Mouse (Mus musculus): Measurements from ENCODE around the gene Arap1. TPM values are rescaled to one million over a fixed set of nuclear protein-coding genes. Genes with fewer than 3 reads are reported as not detected.

The Arap1 gene
- polyA plus RNA-seq, 1 experiment from 2014 or later = 31.2 TPM

DNA sequence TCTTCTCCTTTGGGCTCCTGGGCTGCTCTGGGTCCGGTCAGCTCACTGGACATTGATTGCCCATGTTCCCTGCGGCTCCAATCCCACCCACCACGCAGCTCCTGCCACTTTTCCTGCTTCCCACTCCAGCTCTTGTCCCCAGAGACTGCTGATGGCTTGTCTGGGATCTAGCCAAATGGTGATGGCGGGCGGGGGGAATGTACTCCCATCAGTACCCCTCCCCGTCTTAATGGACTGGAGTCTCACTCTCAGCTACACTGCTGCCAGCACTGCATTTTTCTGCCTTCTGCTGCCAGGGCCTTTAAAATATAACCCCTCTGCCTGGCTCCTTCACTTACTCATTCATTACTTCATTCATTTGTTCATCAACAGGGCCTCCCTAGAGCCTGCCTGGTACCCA, 76.1 kb downstream of the Arap1 start:
- TF ChIP-seq CTCF (IDR thresholded peaks at IDR 0.05; ENCODE audit: low read depth) = no peak
- no peaks in the 10 kb centered on the region; the same call in 1 of the 2 replicates for H3K27me3 ChIP-seq (replicated peaks; ENCODE audit: control insufficient read depth, insufficient read depth, low read length)
- no peaks in the 10 kb centered on the region for H3K4me1 ChIP-seq (replicated peaks; ENCODE audit: control insufficient read depth, insufficient read depth, low read length)
- H3K9ac ChIP-seq (ENCODE audit: low read depth, low read length) = no peak overlapping the region
- no peaks in the 10 kb centered on the region for H3K9me3 ChIP-seq (ENCODE audit: control insufficient read depth)
- no peaks in the 10 kb centered on the region for H3K36me3 ChIP-seq (ENCODE audit: control insufficient read depth, insufficient read depth)
- H3K4me3 ChIP-seq (ENCODE audit: low read depth, low read length) = no peak overlapping the region
- WGBS = 71% methylated on average over 6 of the region's 6 CpGs
- H3K4me2 ChIP-seq (replicated peaks; ENCODE audit: low read depth) = no peak overlapping the region
- no peak overlapping the region for H3K27ac ChIP-seq (ENCODE audit: low read depth, low read length)
- no peak for ATAC-seq

DNA sequence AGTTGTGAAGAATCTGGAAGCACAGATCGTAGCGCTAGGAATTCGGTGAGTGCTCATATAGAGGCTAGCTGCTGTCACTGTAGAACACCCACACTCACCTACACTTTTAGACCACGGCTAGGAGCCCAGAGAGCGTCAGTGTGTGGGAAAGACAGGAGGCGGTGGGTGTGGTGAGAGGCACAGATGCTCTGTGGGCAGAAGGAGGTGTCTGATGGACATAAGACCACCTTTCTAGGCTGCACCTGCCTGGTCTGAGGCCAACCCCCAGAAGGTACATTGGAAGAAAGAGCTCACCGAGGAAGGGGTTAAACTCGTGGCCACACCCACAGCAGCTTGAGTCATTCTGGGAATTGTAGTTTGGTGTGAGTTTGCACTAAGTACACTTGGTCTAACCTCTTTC, 78.8 kb downstream of the Arap1 start:
- Histone ChIP-seq H3K4me2 (replicated peaks; ENCODE audit: low read depth) (no peak overlapping the region), H3K9ac (ENCODE audit: low read depth, low read length) (no peak overlapping the region), H3K27ac (ENCODE audit: low read depth, low read length) (no peak overlapping the region), H3K27me3 (replicated peaks; ENCODE audit: control insufficient read depth, insufficient read depth, low read length) (no peaks in the 10 kb centered on the region), H3K9me3 (ENCODE audit: control insufficient read depth) (no peaks in the 10 kb centered on the region), H3K4me1 (replicated peaks; ENCODE audit: control insufficient read depth, insufficient read depth, low read length) (no peaks in the 10 kb centered on the region), H3K4me3 (ENCODE audit: low read depth, low read length) (no peak overlapping the region), H3K36me3 (ENCODE audit: control insufficient read depth, insufficient read depth) (no peaks in the 10 kb centered on the region)
- TF ChIP-seq CTCF (IDR thresholded peaks at IDR 0.05; ENCODE audit: low read depth) = no peak
- WGBS = 67% methylated on average over 8 of the region's 8 CpGs
- no peak for ATAC-seq

DNA sequence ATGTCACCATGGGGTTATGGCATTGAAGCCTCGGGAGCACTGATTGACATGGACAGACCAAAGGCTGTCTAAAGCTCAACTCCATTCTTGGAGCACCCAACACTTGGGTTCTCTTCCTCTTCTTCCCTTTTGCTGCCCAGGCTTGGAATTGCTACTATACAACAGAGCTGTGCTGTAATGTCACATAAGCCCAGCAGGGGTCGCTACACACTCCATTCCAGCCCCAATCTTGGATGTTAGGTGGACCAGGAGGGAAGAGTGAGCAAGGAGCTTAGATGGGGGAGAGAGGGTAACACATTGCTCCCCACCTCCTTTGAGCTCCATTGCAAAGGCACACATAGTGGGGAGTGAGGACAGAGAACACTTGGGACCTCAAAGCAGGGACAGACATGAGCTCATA, 79.9 kb downstream of the Arap1 start:
- TF ChIP-seq CTCF (IDR thresholded peaks at IDR 0.05; ENCODE audit: low read depth) = peak; percentile 87
- no peak for ATAC-seq

DNA sequence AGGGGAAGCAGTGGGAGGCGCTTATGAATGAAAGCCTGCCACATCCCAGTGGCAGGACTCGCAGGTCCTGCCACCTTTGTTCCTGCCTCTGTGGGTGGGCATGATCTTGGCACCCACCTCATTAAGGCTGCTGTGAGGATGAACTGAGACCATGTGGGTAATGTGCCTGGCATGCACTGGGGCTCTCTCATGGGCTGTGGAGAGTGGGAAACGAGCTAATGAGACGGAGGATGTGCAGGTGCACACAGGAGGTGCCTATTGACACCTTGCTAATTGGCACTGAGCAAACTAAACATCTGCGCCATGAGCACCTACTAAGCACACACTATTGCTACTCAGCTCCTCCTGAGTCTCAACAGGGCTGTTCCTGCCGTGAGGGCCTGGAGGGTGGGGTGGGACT, 87.2 kb downstream of the Arap1 start:
- H3K4me3 ChIP-seq (ENCODE audit: low read depth, low read length) = no peak overlapping the region
- no peak for TF ChIP-seq CTCF (IDR thresholded peaks at IDR 0.05; ENCODE audit: low read depth)
- no peak overlapping the region for H3K27ac ChIP-seq (ENCODE audit: low read depth, low read length)
- no peaks in the 10 kb centered on the region for H3K4me1 ChIP-seq (replicated peaks; ENCODE audit: control insufficient read depth, insufficient read depth, low read length)
- H3K9me3 ChIP-seq (ENCODE audit: control insufficient read depth) = no peaks in the 10 kb centered on the region
- H3K36me3 ChIP-seq (ENCODE audit: control insufficient read depth, insufficient read depth) = no peaks in the 10 kb centered on the region
- H3K27me3 ChIP-seq (replicated peaks; ENCODE audit: control insufficient read depth, insufficient read depth, low read length) = 0 out of 2 replicates have a peak, but pooled peaks cover 3% of the 10 kb centered on the region
- H3K9ac ChIP-seq (ENCODE audit: low read depth, low read length) = no peak overlapping the region
- ATAC-seq = no peak
- 54% methylated on average over 6 of the region's 6 CpGs for WGBS
- no peak overlapping the region for H3K4me2 ChIP-seq (replicated peaks; ENCODE audit: low read depth)

More for the DNA sequence above, 79.9 kb downstream of the Arap1 start:
- H3K27ac ChIP-seq (ENCODE audit: low read depth, low read length) = no peak overlapping the region
- no peaks in the 10 kb centered on the region for H3K4me1 ChIP-seq (replicated peaks; ENCODE audit: control insufficient read depth, insufficient read depth, low read length)
- H3K27me3 ChIP-seq (replicated peaks; ENCODE audit: control insufficient read depth, insufficient read depth, low read length) = no peaks in the 10 kb centered on the region
- no peak overlapping the region for H3K4me3 ChIP-seq (ENCODE audit: low read depth, low read length)
- no peak overlapping the region for H3K9ac ChIP-seq (ENCODE audit: low read depth, low read length)
- 9% methylated on average over 2 of the region's 2 CpGs for WGBS
- no peak overlapping the region for H3K4me2 ChIP-seq (replicated peaks; ENCODE audit: low read depth)
- H3K9me3 ChIP-seq (ENCODE audit: control insufficient read depth) = no peaks in the 10 kb centered on the region
- no peaks in the 10 kb centered on the region for H3K36me3 ChIP-seq (ENCODE audit: control insufficient read depth, insufficient read depth)

DNA sequence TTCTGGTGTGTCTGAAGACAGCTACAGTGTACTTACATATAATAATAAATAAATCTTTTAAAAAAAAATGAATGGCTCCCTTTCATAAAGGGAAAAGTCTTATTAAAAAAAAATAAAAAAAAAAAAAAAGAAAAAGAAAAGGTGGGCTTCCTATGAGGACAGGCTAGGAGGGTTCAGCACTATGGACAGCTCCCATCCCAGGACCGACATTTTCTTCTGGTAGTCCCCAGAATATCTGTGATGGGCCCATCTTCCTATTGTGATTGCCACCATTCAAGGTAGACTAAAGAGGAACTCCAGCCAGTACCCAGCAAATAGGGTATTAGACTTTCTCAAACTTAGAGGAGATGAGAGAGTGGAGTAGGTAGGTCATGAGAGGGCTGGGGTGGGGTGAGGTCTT, 90.0 kb downstream of the Arap1 start:
- Histone ChIP-seq H3K9ac (ENCODE audit: low read depth, low read length) (no peak overlapping the region), H3K4me3 (ENCODE audit: low read depth, low read length) (no peak overlapping the region), H3K27ac (ENCODE audit: low read depth, low read length) (no peak overlapping the region), H3K36me3 (ENCODE audit: control insufficient read depth, insufficient read depth) (no peaks in the 10 kb centered on the region), H3K4me2 (replicated peaks; ENCODE audit: low read depth) (no peak overlapping the region), H3K9me3 (ENCODE audit: control insufficient read depth) (no peaks in the 10 kb centered on the region), H3K4me1 (replicated peaks; ENCODE audit: control insufficient read depth, insufficient read depth, low read length) (no peaks in the 10 kb centered on the region), H3K27me3 (replicated peaks; ENCODE audit: control insufficient read depth, insufficient read depth, low read length) (0 out of 2 replicates have a peak, but pooled peaks cover 5% of the 10 kb centered on the region)
- no peak for ATAC-seq
- TF ChIP-seq CTCF (IDR thresholded peaks at IDR 0.05; ENCODE audit: low read depth) = no peak
- 7% methylated on average over 1 of the region's 1 CpGs for WGBS

DNA sequence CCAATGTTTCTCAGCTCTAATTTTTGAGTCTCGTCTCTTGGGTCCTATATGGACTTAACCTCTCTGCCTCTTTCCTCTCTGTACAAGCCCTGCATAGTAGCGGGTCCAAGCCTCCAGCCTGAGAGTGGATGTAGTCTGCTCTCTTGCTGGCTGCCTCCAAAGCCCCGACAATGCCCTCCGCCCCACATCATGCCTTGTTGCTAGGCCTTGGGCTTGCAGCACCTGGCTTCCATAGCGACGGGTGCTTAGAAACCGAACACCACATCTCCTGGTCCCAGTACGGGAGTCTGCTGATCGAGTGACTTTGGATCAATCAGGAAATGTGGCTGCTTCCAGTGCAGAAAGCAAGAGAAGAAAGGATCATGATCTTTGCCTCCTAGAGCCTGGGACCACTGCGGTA, 95.2 kb downstream of the Arap1 start:
- 56% methylated on average over 10 of the region's 10 CpGs for WGBS
- Histone ChIP-seq H3K9me3 (ENCODE audit: control insufficient read depth) (no peaks in the 10 kb centered on the region), H3K27ac (ENCODE audit: low read depth, low read length) (no peak overlapping the region), H3K4me2 (replicated peaks; ENCODE audit: low read depth) (no peak overlapping the region), H3K4me3 (ENCODE audit: low read depth, low read length) (no peak overlapping the region), H3K9ac (ENCODE audit: low read depth, low read length) (no peak overlapping the region), H3K4me1 (replicated peaks; ENCODE audit: control insufficient read depth, insufficient read depth, low read length) (no peaks in the 10 kb centered on the region), H3K36me3 (ENCODE audit: control insufficient read depth, insufficient read depth) (no peaks in the 10 kb centered on the region), H3K27me3 (replicated peaks; ENCODE audit: control insufficient read depth, insufficient read depth, low read length) (0 out of 2 replicates have a peak, but pooled peaks cover 5% of the 10 kb centered on the region)
- no peak for ATAC-seq
- TF ChIP-seq CTCF (IDR thresholded peaks at IDR 0.05; ENCODE audit: low read depth) = no peak

DNA sequence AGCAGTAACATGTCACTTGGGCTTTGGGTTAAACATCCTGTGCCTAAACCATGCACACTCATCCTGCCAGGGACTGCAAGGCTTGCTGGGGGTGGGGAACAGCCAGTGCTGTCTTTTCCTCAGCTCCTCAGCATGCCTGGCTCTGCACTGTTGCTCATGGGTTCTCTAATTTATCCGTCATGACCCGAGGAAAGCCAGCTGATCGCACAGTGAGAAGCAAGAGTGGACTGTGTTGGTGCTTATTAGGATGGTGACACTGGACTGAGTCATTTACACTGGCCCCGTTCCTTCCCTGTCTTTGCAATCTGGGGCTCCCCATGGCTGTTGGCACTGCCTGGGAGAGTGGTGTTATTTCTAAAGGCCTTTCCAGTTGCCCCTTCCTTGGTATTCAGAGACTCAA, 96.3 kb downstream of the Arap1 start:
- no peak for ATAC-seq
- Histone ChIP-seq H3K9ac (ENCODE audit: low read depth, low read length) (no peak overlapping the region), H3K27ac (ENCODE audit: low read depth, low read length) (no peak overlapping the region), H3K4me1 (replicated peaks; ENCODE audit: control insufficient read depth, insufficient read depth, low read length) (no peaks in the 10 kb centered on the region), H3K36me3 (ENCODE audit: control insufficient read depth, insufficient read depth) (no peaks in the 10 kb centered on the region), H3K27me3 (replicated peaks; ENCODE audit: control insufficient read depth, insufficient read depth, low read length) (0 out of 2 replicates have a peak, but pooled peaks cover 2% of the 10 kb centered on the region), H3K4me3 (ENCODE audit: low read depth, low read length) (no peak overlapping the region), H3K4me2 (replicated peaks; ENCODE audit: low read depth) (no peak overlapping the region), H3K9me3 (ENCODE audit: control insufficient read depth) (no peaks in the 10 kb centered on the region)
- no peak for TF ChIP-seq CTCF (IDR thresholded peaks at IDR 0.05; ENCODE audit: low read depth)
- WGBS = 83% methylated on average over 4 of the region's 4 CpGs
